Mouse (Mus musculus) CH12.LX (cell line): ENCODE results near the gene Tmem100. TPM values are rescaled to one million over a fixed set of nuclear protein-coding genes. Genes with fewer than 3 reads are reported as not detected.

Source experiments
- DNase-seq: peaks from one replicate; pipeline ENCODE4 v3.0.0-alpha.2; 2013; ENCODE audit errors: extremely low read depth
- H3K27ac ChIP-seq: 2 replicates; pipeline ENCODE4 v1.5.1; 2012; ENCODE audit warnings: low read depth, mild to moderate bottlenecking, control low read depth, moderate library complexity; ENCODE audit not compliant: insufficient read depth
- H3K27me3 ChIP-seq: replicated peaks from 2 replicates; pipeline ENCODE3; 2012; ENCODE audit warnings: inconsistent platforms
- H3K36me3 ChIP-seq, 2 experiments: replicated peaks in 1 of 2; 2 replicates each; pipeline versions ENCODE3 to v1.6.1; 2012; ENCODE audit warnings: inconsistent platforms in 1 of 2, low read length in 1 of 2, mild to moderate bottlenecking in 1 of 2, mixed read lengths in 1 of 2, moderate library complexity in 1 of 2; ENCODE audit not compliant: control insufficient read depth in 1 of 2, insufficient read depth in 1 of 2
- H3K4me1 ChIP-seq, 2 experiments: 2 replicates each; pipeline ENCODE4 v1.6.1; 2012; ENCODE audit warnings: inconsistent platforms in 1 of 2, moderate library complexity in 1 of 2; ENCODE audit not compliant: insufficient read depth in 2 of 2, control insufficient read depth in 1 of 2
- H3K4me2 ChIP-seq: 2 replicates; pipeline ENCODE4 v1.6.1; 2012; ENCODE audit warnings: low read depth, mild to moderate bottlenecking, control low read depth; ENCODE audit not compliant: poor library complexity, insufficient read depth, severe bottlenecking
- H3K4me3 ChIP-seq, 3 experiments: fragments of 150-350 bp in 1 of 3; sonication (generic) in 1 of 3; replicated peaks in 1 of 3; 2 replicates each; pipeline versions ENCODE3 to v1.5.1; 2011 to 2012; ENCODE audit warnings: low read depth in 2 of 3, low read length in 2 of 3, mild to moderate bottlenecking in 2 of 3, moderate library complexity in 2 of 3, control low read depth in 1 of 3, improper control_type of control experiment in 1 of 3, inconsistent platforms in 1 of 3, mixed read lengths in 1 of 3; ENCODE audit not compliant: poor library complexity in 1 of 3
- H3K79me2 ChIP-seq: replicated peaks from 2 replicates; pipeline ENCODE4 v1.6.1; 2012; ENCODE audit warnings: mild to moderate bottlenecking, moderate library complexity; ENCODE audit not compliant: control insufficient read depth, poor library complexity, insufficient read depth, severe bottlenecking; ENCODE audit errors: extremely low read depth
- H3K9ac ChIP-seq: 2 replicates; pipeline ENCODE4 v1.6.1; 2012; ENCODE audit warnings: low read depth, mild to moderate bottlenecking, control low read depth, moderate library complexity; ENCODE audit not compliant: insufficient read depth
- H3K9me3 ChIP-seq: replicated peaks from 2 replicates; pipeline ENCODE3; 2012; ENCODE audit warnings: low read length, inconsistent platforms, mixed read lengths
- CTCF ChIP-seq, 2 experiments: IDR thresholded peaks in 1 of 2; conservative IDR thresholded peaks in 1 of 2; 2 replicates each; pipeline ENCODE4 v1.5.1; 2011 to 2012; ENCODE audit warnings: low read depth in 2 of 2, low read length in 2 of 2, improper control_type of control experiment in 1 of 2, inconsistent platforms in 1 of 2, mild to moderate bottlenecking in 1 of 2, moderate library complexity in 1 of 2
- ELF1 ChIP-seq: IDR thresholded peaks from 2 replicates; pipeline ENCODE4 v1.6.1; 2014; ENCODE audit warnings: low read depth, mild to moderate bottlenecking, inconsistent platforms, low read length, improper control_type of control experiment
- HCFC1 ChIP-seq: IDR thresholded peaks from 2 replicates; pipeline ENCODE4 v1.6.1; 2012; ENCODE audit warnings: low read depth, mild to moderate bottlenecking, inconsistent platforms, low read length, improper control_type of control experiment
- JUND ChIP-seq: conservative IDR thresholded peaks from 2 replicates; pipeline ENCODE4 v1.6.1; 2011; ENCODE audit warnings: low read depth, low read length, improper control_type of control experiment
- KAT2A ChIP-seq: IDR thresholded peaks from 2 replicates; pipeline ENCODE4 v1.6.1; 2012; ENCODE audit warnings: low read length, improper control_type of control experiment, inconsistent platforms; ENCODE audit not compliant: insufficient replicate concordance
- MEF2A ChIP-seq: IDR thresholded peaks from 2 replicates; pipeline ENCODE4 v1.6.1; 2014; ENCODE audit warnings: low read depth, mild to moderate bottlenecking, inconsistent platforms, low read length, improper control_type of control experiment, borderline replicate concordance
- MXI1 ChIP-seq: IDR thresholded peaks from 2 replicates; pipeline ENCODE4 v1.6.1; 2011; ENCODE audit warnings: mild to moderate bottlenecking, low read depth, low read length, improper control_type of control experiment
- NRF1 ChIP-seq: IDR thresholded peaks from 2 replicates; pipeline ENCODE4 v1.6.1; 2014; ENCODE audit warnings: low read depth, mild to moderate bottlenecking, inconsistent platforms, low read length, improper control_type of control experiment, moderate library complexity
- POLR2AphosphoS2 ChIP-seq: IDR thresholded peaks from 2 replicates; pipeline ENCODE4 v1.6.1; 2011; ENCODE audit warnings: low read depth, low read length, improper control_type of control experiment
- RCOR1 ChIP-seq: conservative IDR thresholded peaks from 2 replicates; pipeline ENCODE4 v1.6.1; 2012; ENCODE audit warnings: low read depth, mild to moderate bottlenecking, inconsistent platforms, low read length, improper control_type of control experiment
- SIN3A ChIP-seq: IDR thresholded peaks from 2 replicates; pipeline ENCODE4 v1.6.1; 2012; ENCODE audit warnings: low read length, improper control_type of control experiment, inconsistent platforms
- TCF12 ChIP-seq: IDR thresholded peaks from 2 replicates; pipeline ENCODE4 v1.6.1; 2014; ENCODE audit warnings: low read depth, mild to moderate bottlenecking, inconsistent platforms, low read length, improper control_type of control experiment
- USF1 ChIP-seq: IDR thresholded peaks from 2 replicates; pipeline ENCODE4 v1.6.1; 2014; ENCODE audit warnings: low read depth, mild to moderate bottlenecking, inconsistent platforms, low read length, improper control_type of control experiment
- ZC3H11A ChIP-seq: IDR thresholded peaks from 2 replicates; pipeline ENCODE4 v1.6.1; 2012; ENCODE audit warnings: low read depth, mild to moderate bottlenecking, inconsistent platforms, low read length, improper control_type of control experiment
- ZMIZ1 ChIP-seq: IDR thresholded peaks from 2 replicates; pipeline ENCODE4 v1.6.1; 2012; ENCODE audit warnings: low read depth, mild to moderate bottlenecking, inconsistent platforms, low read length, improper control_type of control experiment
- ZNF384 ChIP-seq: IDR thresholded peaks from 2 replicates; pipeline ENCODE4 v1.6.1; 2012; ENCODE audit warnings: low read depth, low read length, improper control_type of control experiment, inconsistent platforms
- dilution Hi-C: fragments of 300-500 bp; cut with MboI; formaldehyde crosslinking; loops from 2 replicates; pipeline ENCODE4 v1.14.3; 2020; ENCODE audit warnings: low sequenced_read_pairs; ENCODE audit not compliant: extremely low pct_unique_long_range_greater_than_20kb, extremely low pct_ligation_motif_present
- in situ Hi-C: fragments of 300-500 bp; cut with MboI; formaldehyde crosslinking; loops from 3 replicates; pipeline ENCODE4 v1.14.3; 2019; ENCODE audit warnings: low sequenced_read_pairs, low pct_ligation_motif_present, low pct_unique_long_range_greater_than_20kb, mixed read lengths
- polyA plus RNA-seq: library from polyadenylated mRNA; unstranded; fragments of >175 nt; gene quantifications from 2 replicates; pipeline ENCODE4 v1.2.1, GENCODE M21; 2012; ENCODE audit warnings: low read depth; ENCODE audit not compliant: insufficient read length
- total RNA-seq, 2 experiments: library from RNA; depleted of rRNA; stranded (reverse); fragments of 300-350 nt in 1 of 2; fragments of >200 nt in 1 of 2; gene quantifications; 2 replicates each; pipeline ENCODE4 v1.2.3; 2012 to 2014

Gene Tmem100
- total and polyA plus RNA-seq, 3 experiments: 0.30 to 3.5 (median 1.0) TPM

GRCm38 (mm10) chr11:90031076-90031475 is 928 bp downstream of the Tmem100 start:
- Histone ChIP-seq H3K4me2 (peak overlapping the region; percentile 87; the same call in 1 of the 2 replicates), H3K9me3 (no peaks in the 10 kb centered on the region), H3K79me2 (no peaks in the 10 kb centered on the region), H3K4me1 (peaks cover 12 to 46% of the 10 kb centered on the region in 2 experiments)
- DNase-seq: no peak
- no peak for TF ChIP-seq CTCF (conservative IDR thresholded peaks at IDR 0.05 in 1 of 2, IDR thresholded peaks at IDR 0.05 in 1 of 2; ENCODE audit: low read depth in 2 of 2, low read length in 2 of 2)
- TF ChIP-seq, all 38 proteins: peak for 0
- H3K36me3 ChIP-seq: peaks cover 0 to 8% of the 10 kb centered on the region in 2 experiments
- no peak overlapping the region for H3K27ac ChIP-seq
- H3K27me3 ChIP-seq: peaks cover 6% of the 10 kb centered on the region
- in situ Hi-C loops: no loop called here
- H3K9ac ChIP-seq: no peak overlapping the region
- H3K4me3 ChIP-seq: peak overlapping the region in 1 of 3 experiments; percentile 47
- dilution Hi-C loops: no loop called here

DNA sequence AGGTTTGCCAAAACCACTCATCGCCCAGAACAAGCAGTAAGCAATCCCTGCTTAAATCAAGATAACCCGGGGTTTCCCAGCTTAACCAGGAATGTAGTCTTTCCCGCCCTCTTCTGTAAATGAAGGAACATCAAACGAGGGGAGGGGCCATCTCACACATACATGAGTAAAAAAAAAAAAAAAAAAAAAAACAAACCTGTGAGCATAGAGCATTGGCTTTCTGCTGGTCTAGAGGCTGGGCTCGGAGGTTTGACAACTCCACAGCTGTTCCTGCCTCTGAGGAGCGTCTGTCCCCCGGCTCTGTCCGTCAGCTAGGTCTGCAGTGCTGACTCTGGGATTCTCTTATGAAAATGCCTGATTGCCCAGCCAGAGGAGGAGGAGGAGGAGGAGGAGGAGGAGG is 2.7 kb downstream of the Tmem100 start:
- Histone ChIP-seq H3K79me2 (no peaks in the 10 kb centered on the region), H3K9ac (no peak overlapping the region), H3K36me3 (peaks cover 0 to 10% of the 10 kb centered on the region in 2 experiments), H3K27me3 (peaks cover 6% of the 10 kb centered on the region), H3K9me3 (peaks cover 3% of the 10 kb centered on the region), H3K27ac (no peak overlapping the region), H3K4me1 (peaks cover 9 to 28% of the 10 kb centered on the region in 2 experiments), H3K4me3 (no peak overlapping the region), H3K4me2 (no peak overlapping the region; the same call in 1 of the 2 replicates)
- TF ChIP-seq POLR2AphosphoS2: no peak
- TF ChIP-seq ZNF384: peak; percentile 45; the same call in 1 of the 2 replicates
- no peak for DNase-seq
- in situ Hi-C loops (no loop called here), dilution Hi-C loops (no loop called here)

GRCm38 (mm10) chr11:90033442-90033841 is 3.3 kb downstream of the Tmem100 start:
- DNase-seq: no peak
- H3K79me2 ChIP-seq: no peaks in the 10 kb centered on the region
- peaks cover 9 to 23% of the 10 kb centered on the region in 2 experiments for H3K4me1 ChIP-seq
- TF ChIP-seq ZC3H11A (no peak), USF1 (no peak), ELF1 (no peak), HCFC1 (no peak), SIN3A (no peak), CTCF (conservative IDR thresholded peaks at IDR 0.05 in 1 of 2, IDR thresholded peaks at IDR 0.05 in 1 of 2; ENCODE audit: low read depth in 2 of 2, low read length in 2 of 2) (no peak), NRF1 (no peak), KAT2A (no peak), MEF2A (no peak), ZNF384 (no peak), ZMIZ1 (no peak), JUND (no peak), MXI1 (no peak), TCF12 (no peak), RCOR1 (no peak)
- peaks cover 3% of the 10 kb centered on the region for H3K9me3 ChIP-seq
- peaks cover 0 to 10% of the 10 kb centered on the region in 2 experiments for H3K36me3 ChIP-seq
- H3K4me3 ChIP-seq: no peak overlapping the region
- no peak overlapping the region for H3K27ac ChIP-seq
- H3K27me3 ChIP-seq: peaks cover 4% of the 10 kb centered on the region
- in situ Hi-C loops (no loop called here), dilution Hi-C loops (no loop called here)
- H3K9ac ChIP-seq: no peak overlapping the region
- H3K4me2 ChIP-seq: no peak overlapping the region
